Mouse (Mus musculus) ES-E14 (cell line): ENCODE measurements at regions not wholly inside any gene's neighbourhood (a gene's known extent, or its start where the extent isn't known, plus 50 kb on each side); places are given as distances from the start of the nearest gene placed in this dataset.
"Not testable (repeated sequence)": the region's sequence is repeated elsewhere in the genome, so short reads cannot be mapped to it uniquely, and the experiment has no call there.

ENCODE experiments used
- CHD2 ChIP-seq: IDR thresholded peaks from 2 replicates; pipeline ENCODE4 v1.6.1; 2014; ENCODE audit warnings: mild to moderate bottlenecking, low read depth, low read length, inconsistent platforms
- HCFC1 ChIP-seq: IDR thresholded peaks from 2 replicates; pipeline ENCODE4 v1.6.1; 2012; ENCODE audit warnings: low read length, inconsistent platforms, borderline replicate concordance; ENCODE audit not compliant: insufficient read depth
- MAFK ChIP-seq: IDR thresholded peaks from 2 replicates; pipeline ENCODE4 v1.6.1; 2014; ENCODE audit warnings: mild to moderate bottlenecking, low read depth, low read length, inconsistent platforms; ENCODE audit not compliant: insufficient read depth
- ZC3H11A ChIP-seq: IDR thresholded peaks from 2 replicates; pipeline ENCODE4 v1.6.1; 2012; ENCODE audit warnings: low read depth, mild to moderate bottlenecking, inconsistent platforms, low read length, borderline replicate concordance
- ZNF384 ChIP-seq: IDR thresholded peaks from 2 replicates; pipeline ENCODE4 v1.6.1; 2012; ENCODE audit warnings: low read depth, low read length, inconsistent platforms

DNA sequence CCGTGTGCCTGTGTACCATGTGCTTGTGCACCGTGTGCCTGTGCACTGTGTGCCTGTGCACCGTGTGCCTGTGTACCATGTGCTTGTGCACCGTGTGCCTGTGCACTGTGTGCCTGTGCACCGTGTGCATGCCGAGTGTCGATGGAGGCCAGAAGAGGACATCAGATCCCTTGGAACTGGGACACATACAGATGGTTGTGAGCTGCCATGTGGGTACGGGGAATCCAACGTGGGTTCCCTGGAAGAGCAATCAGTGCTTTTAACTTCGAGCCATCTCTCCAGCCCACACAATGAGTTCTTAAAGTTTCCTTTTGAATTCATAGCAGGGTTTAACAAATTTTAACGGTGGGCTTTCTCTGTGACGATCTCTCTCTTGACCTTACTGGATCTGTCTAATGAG lies 386.8 kb upstream of the Auts2 start:
- not testable (repeated sequence) for TF ChIP-seq MAFK, CHD2, ZNF384, ZC3H11A, HCFC1
